In genomic region chr10:14044783-14045392, GRCm38 (mm10) we compare ENCODE assay signal across 19 mouse cellular contexts.
A peak's percentile ranks its signal among the peaks of the same experiment; 100 is the strongest.
DNase-seq lines count a peak whose midpoint lies in the region; ATAC-seq lines count a peak whose summit lies in the region.
"Had no signal": no experiment of that assay in that cellular context is flagged by ENCODE, and none has a peak within 500 bp of the region (broad histone marks: within the 10 kb centered on the region; RNA-seq: fewer than 3 reads in every experiment).

No protein-coding gene starts in this region.

- H3K36me3 ChIP-seq in heart, embryonic 12.5 days: no peaks in the 10 kb centered on the region
- H3K36me3 ChIP-seq in forebrain, embryonic 13.5 days (ENCODE audit: poor library complexity, severe bottlenecking): no peaks in the 10 kb centered on the region
- H3K36me3 ChIP-seq: embryonic facial prominence, embryonic 15.5 days; forebrain, embryonic 15.5 days; G1E; hindbrain, embryonic 12.5 days; limb, embryonic 10.5 days; liver, embryonic 15.5 days had no signal

- H3K27me3 ChIP-seq in heart, embryonic 12.5 days (replicated peaks): no peaks in the 10 kb centered on the region
- H3K27me3 ChIP-seq in forebrain, embryonic 13.5 days: no peaks in the 10 kb centered on the region
- H3K27me3 ChIP-seq: embryonic facial prominence, embryonic 15.5 days; forebrain, embryonic 15.5 days; hindbrain, embryonic 12.5 days; liver, embryonic 15.5 days had no signal

- H3K4me2 ChIP-seq in heart, embryonic 12.5 days: no peak overlapping the region
- no peak overlapping the region for H3K4me2 ChIP-seq in forebrain, embryonic 13.5 days
- H3K4me2 ChIP-seq: embryonic facial prominence, embryonic 15.5 days; forebrain, embryonic 15.5 days; hindbrain, embryonic 12.5 days; liver, embryonic 15.5 days had no signal

- H3K4me1 ChIP-seq in heart, embryonic 12.5 days (replicated peaks): peaks cover 66% of the 10 kb centered on the region
- H3K4me1 ChIP-seq in forebrain, embryonic 13.5 days: peaks cover 20% of the 10 kb centered on the region
- H3K4me1 ChIP-seq: liver, embryonic 15.5 days had no signal

- H3K4me3 ChIP-seq in heart, embryonic 12.5 days: no peak overlapping the region
- no peak overlapping the region for H3K4me3 ChIP-seq in forebrain, embryonic 13.5 days
- H3K4me3 ChIP-seq: embryonic facial prominence, embryonic 15.5 days; forebrain, embryonic 15.5 days; hindbrain, embryonic 12.5 days; limb, embryonic 10.5 days; liver, embryonic 15.5 days had no signal

- no peaks in the 10 kb centered on the region for H3K9me3 ChIP-seq in heart, embryonic 12.5 days (replicated peaks)
- no peaks in the 10 kb centered on the region for H3K9me3 ChIP-seq in forebrain, embryonic 13.5 days (replicated peaks)
- H3K9me3 ChIP-seq: embryonic facial prominence, embryonic 15.5 days; forebrain, embryonic 15.5 days; G1E; hindbrain, embryonic 12.5 days; limb, embryonic 10.5 days; liver, embryonic 15.5 days had no signal

- peak overlapping the region; percentile 38; the same call in 1 of the 2 replicates for H3K27ac ChIP-seq in heart, embryonic 12.5 days (ENCODE audit: poor library complexity, severe bottlenecking)
- H3K27ac ChIP-seq in forebrain, embryonic 13.5 days: no peak overlapping the region
- H3K27ac ChIP-seq: forebrain, embryonic 15.5 days; hindbrain, embryonic 12.5 days; limb, embryonic 10.5 days; liver, embryonic 15.5 days; macrophage had no signal

- H3K9ac ChIP-seq in heart, embryonic 12.5 days: no peak overlapping the region
- H3K9ac ChIP-seq in forebrain, embryonic 13.5 days: no peak overlapping the region
- H3K9ac ChIP-seq: embryonic facial prominence, embryonic 15.5 days; forebrain, embryonic 15.5 days; hindbrain, embryonic 12.5 days; liver, embryonic 15.5 days had no signal

- intact Hi-C loops in heart, postnatal 14 days (cut with DNase I): loop anchor here (2.0 to 5.0 kb wide), 2 partner anchors 42 to 66 kb away; no protein-coding TSS in a partner anchor

- DNase-seq in heart, postnatal 14 days: no peak
- DNase-seq in B cell, adult 2 months: peak; percentile 61 to 62
- DNase-seq in gastrocnemius, postnatal 4 days (ENCODE audit: low spot score in 2 of 2): no peak
- DNase-seq in testis, postnatal 10 days (ENCODE audit: low spot score): no peak
- DNase-seq: cerebellum, postnatal 36 days; gastrocnemius, postnatal 25 days; kidney, adult 8-10 months; right cerebral cortex, postnatal 4 days had no signal

- 67% methylated on average over 5 of the region's 5 CpGs for WGBS in heart, embryonic 12.5 days
- 80% methylated on average over 5 of the region's 5 CpGs for WGBS in forebrain, embryonic 13.5 days

- ATAC-seq in heart, embryonic 12.5 days (ENCODE audit: insufficient number of reproducible peaks, low FRiP score): no peak
- ATAC-seq in CD4-positive, CD25-positive, alpha-beta regulatory T cell, adult 4 months: peak; percentile 29
- ATAC-seq in inflammation-experienced regulatory T-cells, adult 6 months: peak; percentile 19
- ATAC-seq in forebrain, embryonic 13.5 days: no peak
- ATAC-seq: forebrain, embryonic 15.5 days had no signal

Comparison
In these comparisons a context has a peak if more than half of its experiments do, and no peak if none do; other contexts are left out.
1. ATAC-seq: peak in CD4-positive, CD25-positive, alpha-beta regulatory T cell, adult 4 months (single experiment) and inflammation-experienced regulatory T-cells, adult 6 months (single experiment); none in heart, embryonic 12.5 days (single experiment) and forebrain, embryonic 13.5 days (single experiment).
2. DNase-seq: peak in B cell, adult 2 months (2 of 2); none in heart, postnatal 14 days (0 of 2), gastrocnemius, postnatal 4 days (0 of 2) and testis, postnatal 10 days (single experiment).